Mouse (Mus musculus): ENCODE results near the gene Ap1m1. TPM values are rescaled to one million over a fixed set of nuclear protein-coding genes. Genes with fewer than 3 reads are reported as not detected.

The Ap1m1 gene
- 108 and 118 TPM in 2 replicates for polyA plus RNA-seq (2014; fragmentation: Nextera tagmentation; extraction: Ambion mirVana)

GRCm38 (mm10) chr8:72239499-72240402 is at the start of gene Ap1m1:
Ap1m1 (plus strand) TSS chr8:72240018.
- peak within 1 kb of the TSS; percentile 65 for H3K4me2 ChIP-seq (ENCODE audit: low read length)
- H3K9ac ChIP-seq (ENCODE audit: low read length) = peak within 1 kb of the TSS; percentile 62
- H3K9me3 ChIP-seq (ENCODE audit: control insufficient read depth, low read length) = no peaks in the 10 kb centered on the region
- no peaks in the 10 kb centered on the region for H3K36me3 ChIP-seq (ENCODE audit: control insufficient read depth, insufficient read depth, low read length)
- peak; percentile 96 for ATAC-seq (replicated peaks; ENCODE audit: low FRiP score, low TSS enrichment, low read depth)
- H3K4me1 ChIP-seq (replicated peaks; ENCODE audit: control insufficient read depth, insufficient read depth, low read length) = peaks cover 5% of the 10 kb centered on the region
- peak within 1 kb of the TSS; percentile 81 for H3K4me3 ChIP-seq (ENCODE audit: low read depth, low read length)
- peak; percentile 99 for DNase-seq (ENCODE audit: low spot score)
- no peaks in the 10 kb centered on the region for H3K27me3 ChIP-seq (replicated peaks; ENCODE audit: control insufficient read depth, insufficient read depth, low read length)
- peak within 1 kb of the TSS; percentile 94 for H3K27ac ChIP-seq (ENCODE audit: low read depth)
- under 1% methylated on average over 54 of the region's 54 CpGs for WGBS

GRCm38 (mm10) chr8:72190215-72190539 is 49.6 kb upstream of the Ap1m1 start:
- no peak for DNase-seq (ENCODE audit: low spot score)
- Histone ChIP-seq H3K9ac (ENCODE audit: low read length) (no peak overlapping the region), H3K27ac (ENCODE audit: low read depth) (no peak overlapping the region), H3K27me3 (replicated peaks; ENCODE audit: control insufficient read depth, insufficient read depth, low read length) (no peaks in the 10 kb centered on the region), H3K4me1 (replicated peaks; ENCODE audit: control insufficient read depth, insufficient read depth, low read length) (no peaks in the 10 kb centered on the region), H3K4me3 (ENCODE audit: low read depth, low read length) (no peak overlapping the region), H3K36me3 (ENCODE audit: control insufficient read depth, insufficient read depth, low read length) (no peaks in the 10 kb centered on the region), H3K9me3 (ENCODE audit: control insufficient read depth, low read length) (no peaks in the 10 kb centered on the region), H3K4me2 (ENCODE audit: low read length) (no peak overlapping the region)
- WGBS = 64% methylated on average over 2 of the region's 2 CpGs
- no peak for ATAC-seq (replicated peaks; ENCODE audit: low FRiP score, low TSS enrichment, low read depth)

GRCm38 (mm10) chr8:72192065-72192464 is 47.8 kb upstream of the Ap1m1 start:
- DNase-seq (ENCODE audit: low spot score) = no peak
- no peak overlapping the region for H3K4me3 ChIP-seq (ENCODE audit: low read depth, low read length)

GRCm38 (mm10) chr8:72197997-72198396 is 41.8 kb upstream of the Ap1m1 start:
- H3K9ac ChIP-seq (ENCODE audit: low read length) = no peak overlapping the region
- ATAC-seq (replicated peaks; ENCODE audit: low FRiP score, low TSS enrichment, low read depth) (no peak), DNase-seq (ENCODE audit: low spot score) (no peak)
- no peaks in the 10 kb centered on the region for H3K27me3 ChIP-seq (replicated peaks; ENCODE audit: control insufficient read depth, insufficient read depth, low read length)
- no peaks in the 10 kb centered on the region for H3K4me1 ChIP-seq (replicated peaks; ENCODE audit: control insufficient read depth, insufficient read depth, low read length)
- WGBS = 49% methylated on average over 8 of the region's 8 CpGs
- H3K27ac ChIP-seq (ENCODE audit: low read depth) = no peak overlapping the region
- H3K36me3 ChIP-seq (ENCODE audit: control insufficient read depth, insufficient read depth, low read length) = no peaks in the 10 kb centered on the region
- no peak overlapping the region for H3K4me2 ChIP-seq (ENCODE audit: low read length)
- peaks cover 6% of the 10 kb centered on the region for H3K9me3 ChIP-seq (ENCODE audit: control insufficient read depth, low read length)
- no peak overlapping the region for H3K4me3 ChIP-seq (ENCODE audit: low read depth, low read length)

More at GRCm38 (mm10) chr8:72192065-72192464, 47.8 kb upstream of the Ap1m1 start:
- no peaks in the 10 kb centered on the region for H3K4me1 ChIP-seq (replicated peaks; ENCODE audit: control insufficient read depth, insufficient read depth, low read length)
- H3K4me2 ChIP-seq (ENCODE audit: low read length) = no peak overlapping the region
- no peaks in the 10 kb centered on the region for H3K27me3 ChIP-seq (replicated peaks; ENCODE audit: control insufficient read depth, insufficient read depth, low read length)
- no peak for ATAC-seq (replicated peaks; ENCODE audit: low FRiP score, low TSS enrichment, low read depth)
- no peaks in the 10 kb centered on the region for H3K9me3 ChIP-seq (ENCODE audit: control insufficient read depth, low read length)
- no peak overlapping the region for H3K27ac ChIP-seq (ENCODE audit: low read depth)
- H3K9ac ChIP-seq (ENCODE audit: low read length) = no peak overlapping the region
- no peaks in the 10 kb centered on the region for H3K36me3 ChIP-seq (ENCODE audit: control insufficient read depth, insufficient read depth, low read length)

DNA sequence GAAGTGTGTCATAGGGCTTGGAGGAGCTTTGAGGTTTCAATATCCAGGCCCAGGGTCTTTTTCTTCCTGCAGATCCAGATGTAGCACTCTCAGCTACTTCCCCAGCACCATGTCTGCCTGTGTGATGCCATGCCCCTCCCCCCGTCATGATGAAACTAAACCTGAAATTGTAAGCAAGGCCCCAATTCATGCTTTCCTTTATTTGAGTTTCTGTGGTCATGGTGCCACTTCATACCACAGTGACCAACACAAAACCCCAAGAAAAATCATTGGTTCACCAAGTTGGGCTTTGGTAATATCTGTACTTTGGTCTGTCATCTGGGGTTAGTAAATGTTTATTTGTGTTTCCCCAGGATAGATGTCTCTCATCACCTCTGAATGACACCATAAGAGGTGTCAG is 31.2 kb upstream of the Ap1m1 start:
- Histone ChIP-seq H3K4me1 (replicated peaks; ENCODE audit: control insufficient read depth, insufficient read depth, low read length) (no peaks in the 10 kb centered on the region), H3K36me3 (ENCODE audit: control insufficient read depth, insufficient read depth, low read length) (no peaks in the 10 kb centered on the region), H3K4me3 (ENCODE audit: low read depth, low read length) (no peak overlapping the region), H3K27ac (ENCODE audit: low read depth) (no peak overlapping the region), H3K9ac (ENCODE audit: low read length) (no peak overlapping the region), H3K27me3 (replicated peaks; ENCODE audit: control insufficient read depth, insufficient read depth, low read length) (no peaks in the 10 kb centered on the region), H3K4me2 (ENCODE audit: low read length) (no peak overlapping the region), H3K9me3 (ENCODE audit: control insufficient read depth, low read length) (peaks cover 6% of the 10 kb centered on the region; the same call in 1 of the 2 replicates)
- no peak for DNase-seq (ENCODE audit: low spot score)
- 85% methylated on average over 1 of the region's 1 CpGs for WGBS
- no peak for ATAC-seq (replicated peaks; ENCODE audit: low FRiP score, low TSS enrichment, low read depth)

- H3K36me3 ChIP-seq (ENCODE audit: control insufficient read depth, insufficient read depth, low read length) = no peaks in the 10 kb centered on the region
- no peak overlapping the region for H3K4me2 ChIP-seq (ENCODE audit: low read length)
- H3K4me3 ChIP-seq (ENCODE audit: low read depth, low read length) = no peak overlapping the region
- WGBS = 74% methylated on average over 4 of the region's 4 CpGs
- no peak overlapping the region for H3K9ac ChIP-seq (ENCODE audit: low read length)
- H3K27me3 ChIP-seq (replicated peaks; ENCODE audit: control insufficient read depth, insufficient read depth, low read length) = no peaks in the 10 kb centered on the region
- H3K4me1 ChIP-seq (replicated peaks; ENCODE audit: control insufficient read depth, insufficient read depth, low read length) = no peaks in the 10 kb centered on the region
- H3K9me3 ChIP-seq (ENCODE audit: control insufficient read depth, low read length) = no peaks in the 10 kb centered on the region
- DNase-seq (ENCODE audit: low spot score) (no peak), ATAC-seq (replicated peaks; ENCODE audit: low FRiP score, low TSS enrichment, low read depth) (no peak)
- H3K27ac ChIP-seq (ENCODE audit: low read depth) = no peak overlapping the region
Observed at GRCm38 (mm10) chr8:72210222-72210621, 29.6 kb upstream of the Ap1m1 start.

GRCm38 (mm10) chr8:72210710-72211109 is 29.1 kb upstream of the Ap1m1 start:
- H3K4me2 ChIP-seq (ENCODE audit: low read length) = no peak overlapping the region
- no peaks in the 10 kb centered on the region for H3K4me1 ChIP-seq (replicated peaks; ENCODE audit: control insufficient read depth, insufficient read depth, low read length)
- no peak overlapping the region for H3K4me3 ChIP-seq (ENCODE audit: low read depth, low read length)
- no peaks in the 10 kb centered on the region for H3K9me3 ChIP-seq (ENCODE audit: control insufficient read depth, low read length)
- no peak for DNase-seq (ENCODE audit: low spot score)
- no peaks in the 10 kb centered on the region for H3K27me3 ChIP-seq (replicated peaks; ENCODE audit: control insufficient read depth, insufficient read depth, low read length)
- 67% methylated on average over 2 of the region's 2 CpGs for WGBS
- H3K27ac ChIP-seq (ENCODE audit: low read depth) = no peak overlapping the region
- H3K36me3 ChIP-seq (ENCODE audit: control insufficient read depth, insufficient read depth, low read length) = no peaks in the 10 kb centered on the region
- no peak overlapping the region for H3K9ac ChIP-seq (ENCODE audit: low read length)
- no peak for ATAC-seq (replicated peaks; ENCODE audit: low FRiP score, low TSS enrichment, low read depth)

GRCm38 (mm10) chr8:72211846-72212245 is 28.0 kb upstream of the Ap1m1 start:
- Histone ChIP-seq H3K36me3 (ENCODE audit: control insufficient read depth, insufficient read depth, low read length) (no peaks in the 10 kb centered on the region), H3K27ac (ENCODE audit: low read depth) (no peak overlapping the region), H3K27me3 (replicated peaks; ENCODE audit: control insufficient read depth, insufficient read depth, low read length) (0 out of 2 replicates have a peak, but pooled peaks cover 2% of the 10 kb centered on the region), H3K4me2 (ENCODE audit: low read length) (no peak overlapping the region), H3K4me3 (ENCODE audit: low read depth, low read length) (no peak overlapping the region), H3K9me3 (ENCODE audit: control insufficient read depth, low read length) (no peaks in the 10 kb centered on the region), H3K9ac (ENCODE audit: low read length) (no peak overlapping the region), H3K4me1 (replicated peaks; ENCODE audit: control insufficient read depth, insufficient read depth, low read length) (no peaks in the 10 kb centered on the region)
- WGBS = 90% methylated on average over 1 of the region's 1 CpGs
- ATAC-seq (replicated peaks; ENCODE audit: low FRiP score, low TSS enrichment, low read depth) (no peak), DNase-seq (ENCODE audit: low spot score) (no peak)

DNA sequence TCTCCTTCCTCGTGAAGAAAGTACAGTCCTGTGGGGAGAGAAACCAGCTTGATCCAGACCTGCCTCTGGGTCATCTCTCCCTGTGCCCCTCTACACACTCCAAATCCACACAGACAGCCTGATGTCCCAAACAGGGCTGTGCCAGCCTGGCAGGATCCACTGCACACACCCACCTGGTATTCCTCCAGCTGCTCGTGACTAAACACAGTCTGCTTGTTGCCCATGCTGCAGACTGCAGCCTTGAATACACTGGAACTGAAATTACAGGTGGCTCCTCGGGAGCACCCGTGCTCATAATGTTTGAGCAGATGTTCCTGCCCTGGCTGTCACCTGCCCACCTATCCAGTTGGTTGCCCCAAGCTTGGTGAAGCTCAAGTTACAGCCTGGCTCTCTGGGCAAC is 27.1 kb upstream of the Ap1m1 start, which contains the start of gene Cib3:
Gene Cib3, minus strand, starts transcription at position 87 of the 400 bp plus-strand sequence.
- H3K36me3 ChIP-seq (ENCODE audit: control insufficient read depth, insufficient read depth, low read length) = no peaks in the 10 kb centered on the region
- no peak within 1 kb of the TSS for H3K4me3 ChIP-seq (ENCODE audit: low read depth, low read length)
- H3K4me1 ChIP-seq (replicated peaks; ENCODE audit: control insufficient read depth, insufficient read depth, low read length) = no peaks in the 10 kb centered on the region
- no peak within 1 kb of the TSS for H3K27ac ChIP-seq (ENCODE audit: low read depth)
- WGBS = 59% methylated on average over 4 of the region's 4 CpGs
- DNase-seq (ENCODE audit: low spot score) = no peak
- H3K9ac ChIP-seq (ENCODE audit: low read length) = no peak within 1 kb of the TSS
- ATAC-seq (replicated peaks; ENCODE audit: low FRiP score, low TSS enrichment, low read depth) = no peak
- H3K4me2 ChIP-seq (ENCODE audit: low read length) = no peak within 1 kb of the TSS
- peaks cover 7% of the 10 kb centered on the region; the same call in 1 of the 2 replicates for H3K27me3 ChIP-seq (replicated peaks; ENCODE audit: control insufficient read depth, insufficient read depth, low read length)
- no peaks in the 10 kb centered on the region for H3K9me3 ChIP-seq (ENCODE audit: control insufficient read depth, low read length)
